Mouse (Mus musculus) frontal cortex, adult 2 months (tissue): ENCODE data around the gene Cacna1g. TPM values are rescaled to one million over a fixed set of nuclear protein-coding genes. Genes with fewer than 3 reads are reported as not detected.
A peak's percentile ranks its signal among the peaks of the same experiment; 100 is the strongest.

ENCODE experiments used
- DNase-seq, 2 experiments: peaks; one replicate each; pipeline ENCODE4 v3.0.0; 2022; ENCODE audit warnings: low spot score in 1 of 2; ENCODE audit errors: extremely low spot score in 1 of 2
- polyA plus RNA-seq: library from polyadenylated mRNA; depleted of rRNA; stranded (reverse); fragments of >200 nt; gene quantifications from 2 replicates; pipeline ENCODE4 v1.2.3, GENCODE M21; 2012; rRNA removed

Cacna1g gene
- 188 and 191 TPM in 2 replicates for polyA plus RNA-seq

GRCm38 (mm10) chr11:94473707-94474543 lies at the start of gene Cacna1g:
Gene Cacna1g (minus strand): TSS chr11:94474198.
- peak; percentile 72 to 90 for DNase-seq

GRCm38 (mm10) chr11:94521219-94521843 lies 47.3 kb upstream of the Cacna1g start, which contains the start of gene Mycbpap:
Gene Mycbpap (minus strand): TSS chr11:94521742.
- DNase-seq = peak in 1 of 2 experiments; percentile 60

GRCm38 (mm10) chr11:94513452-94513851 lies 39.5 kb upstream of the Cacna1g start:
- DNase-seq = no peak

- DNase-seq = no peak
Observed at GRCm38 (mm10) chr11:94508976-94509375, 35.0 kb upstream of the Cacna1g start.

GRCm38 (mm10) chr11:94501482-94501881 lies 27.5 kb upstream of the Cacna1g start:
- DNase-seq = no peak

- DNase-seq = no peak
Observed at GRCm38 (mm10) chr11:94500362-94500761, 26.4 kb upstream of the Cacna1g start.

GRCm38 (mm10) chr11:94499661-94500152 lies 25.7 kb upstream of the Cacna1g start, which contains the start of gene Epn3:
Gene Epn3 (minus strand): TSS chr11:94499974.
- DNase-seq = no peak

GRCm38 (mm10) chr11:94499035-94499434 lies 25.0 kb upstream of the Cacna1g start:
- DNase-seq = peak in 1 of 2 experiments; percentile 28

- peak in 1 of 2 experiments; percentile 65 for DNase-seq
Observed at GRCm38 (mm10) chr11:94498093-94498996, 24.3 kb upstream of the Cacna1g start.

GRCm38 (mm10) chr11:94495415-94495814 lies 21.4 kb upstream of the Cacna1g start:
- no peak for DNase-seq

GRCm38 (mm10) chr11:94491749-94492099 lies 17.7 kb upstream of the Cacna1g start:
- DNase-seq = no peak

- peak in 1 of 2 experiments; percentile 69 for DNase-seq
Observed at GRCm38 (mm10) chr11:94491035-94491748, 17.2 kb upstream of the Cacna1g start.

- no peak for DNase-seq
Observed at GRCm38 (mm10) chr11:94489745-94490144, 15.7 kb upstream of the Cacna1g start.

GRCm38 (mm10) chr11:94488767-94489533 lies 15.0 kb upstream of the Cacna1g start:
- no peak for DNase-seq

- DNase-seq = peak; percentile 65 to 97
Observed at GRCm38 (mm10) chr11:94486001-94486400, 12.0 kb upstream of the Cacna1g start, which contains the start of gene Spata20. Gene Spata20 (minus strand): TSS chr11:94486179.

GRCm38 (mm10) chr11:94485223-94485622 lies 11.2 kb upstream of the Cacna1g start:
- DNase-seq = no peak

GRCm38 (mm10) chr11:94484636-94485035 lies 10.6 kb upstream of the Cacna1g start:
- no peak for DNase-seq

GRCm38 (mm10) chr11:94483921-94484320 lies 9.9 kb upstream of the Cacna1g start:
- DNase-seq = no peak

GRCm38 (mm10) chr11:94483436-94483835 lies 9.4 kb upstream of the Cacna1g start:
- DNase-seq = no peak
